Mouse (Mus musculus) adipocyte (in vitro differentiated cells): ENCODE results near the gene Josd1.
A peak's percentile ranks its signal among the peaks of the same experiment; 100 is the strongest.

Experiments
- DNase-seq: peaks from one replicate; pipeline ENCODE4 v3.0.0-alpha.2; 2016; ENCODE audit warnings: low spot score

Gene Josd1

GRCm38 (mm10) chr15:79687646-79688267 lies at the start of gene Josd1:
Gene Josd1, minus strand, starts transcription at chr15:79687919.
- DNase-seq: peak; percentile 91

DNA sequence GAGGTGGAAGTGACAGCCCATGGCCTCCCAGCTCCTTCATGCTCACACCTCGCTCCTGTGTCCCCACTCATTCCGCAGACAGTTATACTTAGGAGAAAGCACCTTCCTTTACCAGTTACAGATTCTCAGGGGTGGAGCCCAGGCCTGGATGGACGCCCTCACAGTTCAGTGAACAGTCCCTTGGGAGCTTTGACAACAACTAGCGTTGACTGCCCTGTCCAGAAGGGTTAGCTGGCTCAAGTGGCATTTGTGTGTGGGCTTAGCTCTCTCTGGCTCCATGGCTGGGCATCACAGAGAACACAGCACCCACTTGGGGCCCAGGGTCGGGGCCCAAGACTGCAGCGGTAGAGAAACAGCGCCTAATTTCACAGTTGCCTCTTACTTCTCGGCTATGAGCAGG lies 46.6 kb upstream of the Josd1 start:
- peak; percentile 72 for DNase-seq

DNA sequence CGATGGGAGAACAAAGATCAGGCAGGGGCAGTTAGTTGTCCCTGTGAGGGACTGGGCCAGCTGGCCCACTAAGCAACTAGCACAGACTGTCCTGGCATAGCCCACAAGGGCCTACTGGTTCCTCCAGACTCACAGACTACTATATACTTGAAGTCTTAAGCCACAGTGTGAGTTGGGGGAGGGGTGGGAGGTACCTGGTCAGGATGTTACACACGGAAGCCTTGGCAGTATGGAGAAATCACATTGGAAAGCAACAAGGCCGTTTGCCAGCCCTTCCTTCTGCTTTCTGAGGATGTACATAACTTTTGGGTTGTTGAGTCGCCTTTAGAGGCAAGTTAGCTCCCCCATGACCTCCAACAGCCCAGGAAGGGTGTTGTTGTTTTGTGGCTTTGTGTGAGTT lies 45.9 kb upstream of the Josd1 start:
- DNase-seq: no peak

DNA sequence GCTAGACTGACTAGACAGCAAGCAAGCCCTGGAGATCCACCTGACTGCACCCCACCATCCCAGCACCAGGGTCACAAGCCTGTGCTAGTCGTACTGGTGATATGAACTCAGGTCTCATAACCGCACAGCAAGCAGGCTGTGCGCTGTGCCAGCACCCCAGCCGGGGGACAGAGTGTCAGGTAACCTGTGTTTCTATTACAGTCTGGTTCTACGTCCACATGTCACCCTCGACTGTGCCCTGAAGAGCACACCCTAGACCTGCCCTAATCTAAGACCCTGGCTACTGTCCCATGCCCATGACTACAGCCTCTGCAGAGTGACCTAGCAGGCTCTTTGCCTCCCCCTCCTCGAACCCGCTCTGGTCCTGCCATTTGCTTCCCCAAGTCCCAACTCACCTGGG lies 45.5 kb upstream of the Josd1 start:
- no peak for DNase-seq

- peak; percentile 91 for DNase-seq
These were observed 43.8 kb upstream of the Josd1 start for GRCm38 (mm10) chr15:79731554-79731953.

DNA sequence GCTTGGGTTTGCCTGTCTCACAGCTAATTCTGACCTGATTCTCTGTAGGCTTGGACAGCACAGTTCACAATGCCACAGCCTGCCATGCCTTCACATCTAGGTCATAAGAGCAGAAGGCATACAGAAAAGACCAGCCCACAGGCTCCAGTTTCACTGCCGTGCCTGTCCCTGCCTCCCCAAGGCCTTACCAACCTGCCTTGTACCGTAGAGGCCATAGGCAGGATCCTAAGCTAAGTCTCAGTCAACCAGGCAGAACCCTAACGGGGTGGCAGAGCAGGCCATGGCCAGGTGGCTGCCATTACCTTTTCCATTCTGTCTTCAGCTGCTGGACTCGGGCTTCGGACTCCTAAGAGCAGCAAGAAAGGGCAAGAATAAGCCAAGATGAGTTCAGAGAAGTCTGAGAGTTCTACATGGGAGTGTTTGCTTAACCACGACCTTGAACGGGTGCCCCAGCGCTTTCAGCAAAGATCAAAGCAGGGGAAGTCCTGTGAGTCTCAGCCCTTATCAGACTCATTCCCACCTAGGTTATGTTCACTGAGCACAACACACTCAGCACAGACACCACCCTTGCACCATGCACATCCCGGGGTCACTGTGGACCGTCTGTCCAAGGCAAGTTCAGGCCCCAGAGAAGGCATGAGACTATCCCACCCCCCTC lies 41.1 kb upstream of the Josd1 start:
- no peak for DNase-seq

DNA sequence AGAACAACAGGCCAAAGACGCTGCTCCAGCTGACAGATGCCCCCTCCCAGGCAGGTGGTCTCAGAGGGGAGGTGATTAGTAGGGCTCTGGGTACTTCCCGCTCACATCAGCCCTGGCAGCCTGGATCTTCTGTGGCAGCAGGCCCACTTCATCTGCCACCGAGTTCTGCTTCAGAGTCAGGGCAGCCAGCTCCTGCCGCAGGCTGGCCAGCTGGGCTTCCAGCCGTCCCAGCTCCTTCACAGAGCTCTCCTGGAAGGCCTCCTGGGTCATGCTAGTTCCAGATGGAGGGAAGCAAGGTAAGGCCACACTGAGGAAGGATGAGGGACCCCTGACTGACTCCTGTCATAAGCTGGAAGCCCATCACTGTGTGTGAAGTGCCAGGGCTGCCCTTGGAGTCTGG lies 40.6 kb upstream of the Josd1 start:
- DNase-seq: no peak

DNA sequence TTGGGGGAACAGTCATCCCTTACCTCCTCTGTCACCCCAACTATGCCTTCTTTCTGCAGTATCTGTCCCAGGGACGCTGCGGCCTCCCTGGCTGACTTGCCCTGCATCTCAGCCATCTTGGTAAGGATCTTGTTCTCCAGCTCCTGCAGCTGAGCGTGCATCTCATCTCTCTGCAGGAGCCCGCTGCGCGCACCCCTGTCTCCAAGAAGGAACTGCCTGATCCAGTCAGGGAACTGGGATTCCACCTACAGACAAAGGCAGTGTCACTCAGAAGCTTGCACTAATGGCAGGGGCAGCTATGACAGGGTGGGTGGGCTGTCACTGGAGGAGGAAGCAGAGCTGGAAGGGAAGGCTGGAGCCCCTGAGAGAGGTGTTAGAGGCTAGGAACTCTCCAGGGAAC lies 40.1 kb upstream of the Josd1 start:
- no peak for DNase-seq

DNA sequence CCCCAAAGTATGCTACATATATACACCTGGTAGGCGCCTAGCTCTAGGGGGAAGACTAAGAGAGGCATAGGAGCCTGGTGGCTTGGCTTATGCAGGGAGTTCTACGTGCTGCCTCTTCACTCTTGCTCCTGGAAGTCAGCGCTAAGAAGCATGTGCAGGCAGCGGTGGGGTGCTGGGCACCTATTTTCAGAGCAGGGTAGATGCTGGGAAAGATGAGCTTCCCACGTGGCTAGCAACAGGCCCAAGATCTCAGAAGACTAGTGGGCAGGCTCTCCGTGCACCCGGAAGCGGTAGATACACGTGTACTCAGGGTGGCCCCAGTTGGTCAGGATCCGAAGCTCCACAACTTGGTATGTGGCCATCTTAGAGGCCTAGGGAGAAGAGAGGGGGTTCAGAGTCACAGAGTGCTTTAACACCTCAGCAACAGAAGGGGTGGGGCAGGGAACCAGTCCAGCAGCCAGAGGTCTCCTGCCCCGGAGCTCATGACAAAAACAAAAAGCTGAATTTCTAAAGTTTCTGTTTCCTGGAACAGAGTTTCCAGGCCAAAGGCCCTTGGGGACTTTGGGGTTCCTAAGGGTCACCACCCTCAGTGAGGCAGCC lies 37.6 kb upstream of the Josd1 start:
- DNase-seq: no peak

- DNase-seq: peak; percentile 65
These were observed 35.7 kb upstream of the Josd1 start for GRCm38 (mm10) chr15:79723439-79723838.

DNA sequence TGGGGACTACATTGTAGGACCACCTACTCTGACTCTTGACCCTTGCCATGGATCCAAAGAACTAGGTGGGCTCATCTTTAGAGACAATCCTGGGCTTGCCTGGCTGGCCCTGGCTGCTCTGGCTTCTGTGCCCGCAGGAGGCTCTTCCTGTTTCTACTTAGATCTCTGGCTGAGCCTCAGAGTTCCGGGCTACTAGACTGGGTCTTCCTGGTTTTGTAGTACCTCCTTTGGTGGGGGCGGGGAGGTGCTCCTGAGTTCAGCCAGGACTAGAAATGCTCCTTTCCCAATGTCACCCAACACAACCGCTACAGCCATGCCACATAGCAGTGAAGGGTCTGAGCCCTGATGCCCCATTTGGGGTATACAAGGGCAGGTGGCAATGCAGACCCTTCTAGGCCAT lies 33.1 kb upstream of the Josd1 start:
- no peak for DNase-seq

DNA sequence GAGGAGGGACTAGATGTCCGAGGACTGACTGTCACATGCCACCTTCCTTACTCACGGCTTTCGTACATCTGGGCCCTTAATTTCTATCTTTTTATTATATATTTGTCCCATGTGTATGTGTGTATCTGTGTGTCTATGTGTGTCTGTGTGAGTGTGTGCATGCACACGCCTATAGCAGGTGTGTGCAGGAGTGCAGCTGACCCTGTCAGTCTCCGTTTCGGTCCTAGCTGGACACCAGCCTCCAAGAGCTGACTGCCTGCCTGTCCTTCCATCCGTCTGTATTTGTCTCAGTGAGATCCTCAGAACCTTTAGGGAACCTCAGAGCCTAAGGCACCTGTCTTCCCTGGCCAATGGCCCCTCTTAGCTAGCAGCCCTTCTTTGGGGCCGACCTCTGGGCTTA lies 32.5 kb upstream of the Josd1 start:
- no peak for DNase-seq

DNA sequence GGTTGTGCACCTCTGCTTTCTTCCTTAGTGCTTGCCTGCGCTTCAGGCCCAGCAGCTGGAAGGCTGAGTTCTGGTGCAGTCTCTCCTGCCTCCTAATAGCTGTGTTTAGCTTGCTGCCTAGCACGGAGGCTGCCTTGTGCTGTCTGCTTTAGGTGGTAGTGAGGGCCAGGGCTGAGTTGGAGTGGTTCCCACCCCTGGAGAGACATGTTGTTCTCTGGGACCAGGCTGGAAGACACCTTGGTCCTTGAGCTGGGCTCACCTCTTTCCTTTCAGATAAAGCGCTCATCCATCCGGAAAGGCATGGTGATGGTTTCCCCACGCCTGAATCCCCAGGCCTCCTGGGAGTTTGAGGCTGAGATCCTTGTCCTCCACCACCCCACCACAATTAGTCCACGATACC lies 29.0 kb upstream of the Josd1 start:
- DNase-seq: no peak

DNA sequence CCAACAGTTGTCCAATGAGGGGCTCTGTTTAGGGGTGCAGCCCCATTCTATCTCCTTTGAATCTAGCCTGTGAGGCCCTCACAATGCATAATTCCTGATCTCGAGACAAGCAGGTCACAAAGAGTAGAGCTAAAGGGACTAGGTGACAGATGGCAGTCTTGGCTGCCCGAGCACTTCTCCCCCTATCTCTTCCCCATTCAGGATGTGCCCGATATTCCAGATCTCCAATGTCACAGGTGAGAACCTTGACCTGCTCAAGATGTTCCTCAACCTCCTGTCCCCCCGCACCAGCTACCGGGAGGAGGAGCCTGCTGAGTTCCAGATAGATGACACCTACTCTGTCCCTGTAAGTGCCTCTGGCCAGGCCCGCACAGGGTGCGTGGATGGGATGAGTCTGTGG lies 27.9 kb upstream of the Josd1 start:
- DNase-seq: no peak

GRCm38 (mm10) chr15:79708229-79708822 lies 20.6 kb upstream of the Josd1 start:
- DNase-seq: no peak

- no peak for DNase-seq
These were observed 19.0 kb upstream of the Josd1 start for GRCm38 (mm10) chr15:79706603-79707214.

DNA sequence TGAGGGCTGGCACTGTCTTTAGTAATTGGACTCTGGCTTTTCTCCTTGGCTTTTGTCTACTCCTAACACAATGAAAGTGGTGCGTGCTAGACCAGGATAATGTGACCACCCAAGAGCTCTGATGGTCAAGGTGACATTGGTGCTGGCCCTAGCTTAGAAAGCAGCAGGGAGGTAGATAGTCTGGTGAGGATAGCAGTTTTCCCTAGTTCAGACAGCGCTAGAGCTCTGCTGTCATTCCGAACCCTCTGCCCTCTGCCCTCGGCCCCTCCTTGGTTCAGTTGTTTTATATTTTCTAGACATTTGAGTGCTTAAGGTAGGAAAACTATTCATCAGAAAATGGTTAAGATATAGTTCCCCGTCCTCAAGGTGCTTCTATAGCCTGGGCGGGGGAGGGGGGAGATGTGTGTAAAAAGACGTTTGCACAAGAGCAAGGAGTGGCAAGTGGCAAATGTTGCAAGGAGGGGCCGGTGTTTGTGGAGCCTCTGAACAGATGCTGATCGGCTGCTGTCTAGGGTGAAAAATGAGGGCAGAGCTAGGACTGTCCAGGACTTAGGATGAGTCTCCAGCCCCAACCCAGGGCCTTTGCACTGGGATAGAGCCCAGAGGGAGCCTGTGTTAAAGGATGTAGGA lies 10.0 kb upstream of the Josd1 start:
- DNase-seq: no peak

DNA sequence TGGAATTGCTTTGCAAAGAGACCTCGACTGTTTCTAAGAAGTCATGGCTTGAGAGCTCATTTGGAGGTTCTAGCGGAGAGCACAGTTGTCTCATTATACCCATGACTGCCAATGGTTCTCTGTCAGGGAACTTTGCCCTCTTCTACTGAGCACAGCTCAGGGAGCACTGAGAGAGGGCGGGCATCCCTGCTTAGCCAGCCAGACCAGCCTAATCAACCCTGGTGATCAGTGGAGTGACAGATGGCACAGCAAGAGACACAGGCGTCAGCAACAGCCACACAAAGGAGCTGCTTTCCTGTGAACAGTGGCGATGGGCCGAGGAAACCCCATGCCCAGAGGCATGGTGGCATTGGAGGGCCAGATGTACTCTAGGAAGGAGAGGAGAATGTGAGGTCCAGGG lies 9.3 kb upstream of the Josd1 start:
- DNase-seq: no peak

GRCm38 (mm10) chr15:79696508-79696907 lies 8.8 kb upstream of the Josd1 start:
- DNase-seq: no peak

GRCm38 (mm10) chr15:79695516-79695915 lies 7.8 kb upstream of the Josd1 start:
- DNase-seq: no peak

GRCm38 (mm10) chr15:79694512-79694911 lies 6.8 kb upstream of the Josd1 start:
- no peak for DNase-seq

GRCm38 (mm10) chr15:79693740-79694139 lies 6.0 kb upstream of the Josd1 start:
- DNase-seq: no peak
